Mouse (Mus musculus): Measurements from ENCODE around the gene Rexo2. TPM values are rescaled to one million over a fixed set of nuclear protein-coding genes. Genes with fewer than 3 reads are reported as not detected.
"Not testable (repeated sequence)": the region's sequence is repeated elsewhere in the genome, so short reads cannot be mapped to it uniquely, and the experiment has no call there.

The Rexo2 gene
- total RNA-seq, 1 experiment from 2014 or later: 84.2 TPM

GRCm38 (mm10) chr9:48476236-48477165, 3.9 kb downstream of the Rexo2 start:
- ATAC-seq (replicated peaks; ENCODE audit: insufficient number of reproducible peaks, low FRiP score, low TSS enrichment, poor library complexity, severe bottlenecking): no peak

GRCm38 (mm10) chr9:48474367-48474766, 6.1 kb downstream of the Rexo2 start:
- no peak for ATAC-seq (replicated peaks; ENCODE audit: insufficient number of reproducible peaks, low FRiP score, low TSS enrichment, poor library complexity, severe bottlenecking)

- ATAC-seq (replicated peaks; ENCODE audit: insufficient number of reproducible peaks, low FRiP score, low TSS enrichment, poor library complexity, severe bottlenecking): no peak
Measured at GRCm38 (mm10) chr9:48473131-48473530, 7.3 kb downstream of the Rexo2 start.

- ATAC-seq (replicated peaks; ENCODE audit: insufficient number of reproducible peaks, low FRiP score, low TSS enrichment, poor library complexity, severe bottlenecking): no peak
Measured at GRCm38 (mm10) chr9:48472441-48473025, 7.9 kb downstream of the Rexo2 start.

- not testable (repeated sequence) for ATAC-seq (replicated peaks; ENCODE audit: insufficient number of reproducible peaks, low FRiP score, low TSS enrichment, poor library complexity, severe bottlenecking)
Measured at GRCm38 (mm10) chr9:48467471-48467870, 13.0 kb downstream of the Rexo2 start.

GRCm38 (mm10) chr9:48466804-48467203, 13.6 kb downstream of the Rexo2 start:
- peak; percentile 82 for ATAC-seq (replicated peaks; ENCODE audit: insufficient number of reproducible peaks, low FRiP score, low TSS enrichment, poor library complexity, severe bottlenecking)

- no peak for ATAC-seq (replicated peaks; ENCODE audit: insufficient number of reproducible peaks, low FRiP score, low TSS enrichment, poor library complexity, severe bottlenecking)
Measured at GRCm38 (mm10) chr9:48465671-48466070, 14.8 kb downstream of the Rexo2 start.

GRCm38 (mm10) chr9:48461545-48461944, 18.9 kb downstream of the Rexo2 start:
- ATAC-seq (replicated peaks; ENCODE audit: insufficient number of reproducible peaks, low FRiP score, low TSS enrichment, poor library complexity, severe bottlenecking): peak; percentile 85

GRCm38 (mm10) chr9:48460720-48461119, 19.7 kb downstream of the Rexo2 start:
- ATAC-seq (replicated peaks; ENCODE audit: insufficient number of reproducible peaks, low FRiP score, low TSS enrichment, poor library complexity, severe bottlenecking): no peak

GRCm38 (mm10) chr9:48459391-48459790, 21.0 kb downstream of the Rexo2 start:
- ATAC-seq (replicated peaks; ENCODE audit: insufficient number of reproducible peaks, low FRiP score, low TSS enrichment, poor library complexity, severe bottlenecking): no peak

- ATAC-seq (replicated peaks; ENCODE audit: insufficient number of reproducible peaks, low FRiP score, low TSS enrichment, poor library complexity, severe bottlenecking): no peak
Measured at GRCm38 (mm10) chr9:48458879-48459278, 21.5 kb downstream of the Rexo2 start.

- ATAC-seq (replicated peaks; ENCODE audit: insufficient number of reproducible peaks, low FRiP score, low TSS enrichment, poor library complexity, severe bottlenecking): no peak
Measured at GRCm38 (mm10) chr9:48455961-48456360, 24.5 kb downstream of the Rexo2 start.

GRCm38 (mm10) chr9:48450066-48450465, 30.4 kb downstream of the Rexo2 start:
- no peak for ATAC-seq (replicated peaks; ENCODE audit: insufficient number of reproducible peaks, low FRiP score, low TSS enrichment, poor library complexity, severe bottlenecking)

- ATAC-seq (replicated peaks; ENCODE audit: insufficient number of reproducible peaks, low FRiP score, low TSS enrichment, poor library complexity, severe bottlenecking): peak; percentile 73
Measured at GRCm38 (mm10) chr9:48447783-48448209, 32.6 kb downstream of the Rexo2 start.

GRCm38 (mm10) chr9:48444821-48445220, 35.6 kb downstream of the Rexo2 start:
- ATAC-seq (replicated peaks; ENCODE audit: insufficient number of reproducible peaks, low FRiP score, low TSS enrichment, poor library complexity, severe bottlenecking): no peak

GRCm38 (mm10) chr9:48443873-48444272, 36.5 kb downstream of the Rexo2 start:
- ATAC-seq (replicated peaks; ENCODE audit: insufficient number of reproducible peaks, low FRiP score, low TSS enrichment, poor library complexity, severe bottlenecking): peak; percentile 63; the same call in 1 of the 2 replicates

GRCm38 (mm10) chr9:48432449-48432848, 48.0 kb downstream of the Rexo2 start:
- peak; percentile 79 for ATAC-seq (replicated peaks; ENCODE audit: insufficient number of reproducible peaks, low FRiP score, low TSS enrichment, poor library complexity, severe bottlenecking)

- ATAC-seq (replicated peaks; ENCODE audit: insufficient number of reproducible peaks, low FRiP score, low TSS enrichment, poor library complexity, severe bottlenecking): no peak
Measured at GRCm38 (mm10) chr9:48427176-48427575, 53.2 kb downstream of the Rexo2 start.

GRCm38 (mm10) chr9:48423256-48423655, 57.2 kb downstream of the Rexo2 start:
- ATAC-seq (replicated peaks; ENCODE audit: insufficient number of reproducible peaks, low FRiP score, low TSS enrichment, poor library complexity, severe bottlenecking): no peak

- peak; percentile 89 for ATAC-seq (replicated peaks; ENCODE audit: insufficient number of reproducible peaks, low FRiP score, low TSS enrichment, poor library complexity, severe bottlenecking)
Measured at GRCm38 (mm10) chr9:48422382-48422781, 58.0 kb downstream of the Rexo2 start.

Measured in monocyte, adult 5-6 weeks (primary cell).